Mouse (Mus musculus) limb, embryonic 12.5 days (tissue): ENCODE data around the gene Tubb5. TPM values are rescaled to one million over a fixed set of nuclear protein-coding genes. Genes with fewer than 3 reads are reported as not detected.

ENCODE experiments used
- ATAC-seq: fragments of 200-750 bp; cut with Nextera tagmentation; 2 replicates; pipeline ENCODE4 v1.8.0; 2017; ENCODE audit warnings: low read depth, moderate TSS enrichment; ENCODE audit not compliant: insufficient number of reproducible peaks, insufficient read depth, low FRiP score, low TSS enrichment
- H3K27ac ChIP-seq: fragments of 300-500 bp; sonication (generic); 2 replicates; pipeline ENCODE4 v1.5.1; 2016; ENCODE audit warnings: mild to moderate bottlenecking, moderate library complexity
- H3K27me3 ChIP-seq: fragments of 300-500 bp; sonication (generic); 2 replicates; pipeline ENCODE4 v1.6.1; 2016; ENCODE audit warnings: mild to moderate bottlenecking, moderate library complexity
- H3K36me3 ChIP-seq: fragments of 300-500 bp; sonication (generic); 2 replicates; pipeline ENCODE4 v1.6.1; 2016; ENCODE audit warnings: mild to moderate bottlenecking, moderate library complexity
- H3K4me1 ChIP-seq: fragments of 300-500 bp; sonication (generic); replicated peaks from 2 replicates; pipeline ENCODE4 v1.6.1; 2016
- H3K4me2 ChIP-seq: fragments of 300-500 bp; sonication (generic); 2 replicates; pipeline ENCODE4 v1.6.1; 2016; ENCODE audit warnings: mild to moderate bottlenecking, moderate library complexity
- H3K4me3 ChIP-seq: fragments of 300-500 bp; sonication (generic); replicated peaks from 2 replicates; pipeline ENCODE4 v1.5.1; 2016; ENCODE audit warnings: mild to moderate bottlenecking
- H3K9ac ChIP-seq: fragments of 300-500 bp; sonication (generic); replicated peaks from 2 replicates; pipeline ENCODE4 v1.6.1; 2016; ENCODE audit warnings: mild to moderate bottlenecking, moderate library complexity
- H3K9me3 ChIP-seq: fragments of 300-500 bp; sonication (generic); 2 replicates; pipeline ENCODE4 v1.6.1; 2016; ENCODE audit warnings: mild to moderate bottlenecking, moderate library complexity
- WGBS: fragments of 180-500 bp; shearing (Covaris S2); methylation state at CpG from one replicate; pipeline ENCODE4 v1.1.7; 2016; 5-methylcytosine and 5-hydroxymethylcytosine counted together
- polyA plus RNA-seq: library from polyadenylated mRNA; unstranded; fragments of >200 nt; fragmentation: Nextera tagmentation; extraction: Ambion mirVana; gene quantifications from 2 replicates; pipeline ENCODE4 v1.2.1, GENCODE M21; 2016

Tubb5 gene
- polyA plus RNA-seq, 1 experiment from 2014 or later: 1,215 TPM

- no peaks in the 10 kb centered on the region for H3K27me3 ChIP-seq
- peak; percentile 11; the same call in 1 of the 2 replicates for ATAC-seq
- H3K4me2 ChIP-seq: peak overlapping the region; percentile 74
- H3K4me3 ChIP-seq: peak overlapping the region; percentile 81
- 0% methylated on average over 25 of the region's 25 CpGs for WGBS
- H3K9me3 ChIP-seq: no peaks in the 10 kb centered on the region
- peak overlapping the region; percentile 96 for H3K9ac ChIP-seq
- peaks cover 47% of the 10 kb centered on the region for H3K36me3 ChIP-seq
- H3K27ac ChIP-seq: peak overlapping the region; percentile 99
- peaks cover 32% of the 10 kb centered on the region for H3K4me1 ChIP-seq
These were observed 1.1 kb downstream of the Tubb5 start for GRCm38 (mm10) chr17:35836991-35837422.

GRCm38 (mm10) chr17:35836178-35836965 is 1.7 kb downstream of the Tubb5 start:
- Histone ChIP-seq H3K9me3 (no peaks in the 10 kb centered on the region), H3K4me3 (peak overlapping the region; percentile 81), H3K27me3 (no peaks in the 10 kb centered on the region), H3K36me3 (peaks cover 53% of the 10 kb centered on the region), H3K9ac (peak overlapping the region; percentile 96), H3K4me2 (peak overlapping the region; percentile 74), H3K4me1 (peaks cover 31% of the 10 kb centered on the region), H3K27ac (peak overlapping the region; percentile 99)
- WGBS: 8% methylated on average over 24 of the region's 24 CpGs
- no peak for ATAC-seq

- 83% methylated on average over 26 of the region's 26 CpGs for WGBS
- H3K4me3 ChIP-seq: peak overlapping the region; percentile 81
- H3K9ac ChIP-seq: peak overlapping the region; percentile 96
- no peak for ATAC-seq
- peak overlapping the region; percentile 74 for H3K4me2 ChIP-seq
- 0 out of 2 replicates have a peak overlapping the region, but pooled peaks have one; percentile 41 for H3K27ac ChIP-seq
- H3K9me3 ChIP-seq: no peaks in the 10 kb centered on the region
- peaks cover 59% of the 10 kb centered on the region for H3K36me3 ChIP-seq
- H3K27me3 ChIP-seq: no peaks in the 10 kb centered on the region
- peaks cover 34% of the 10 kb centered on the region for H3K4me1 ChIP-seq
These were observed 2.5 kb downstream of the Tubb5 start for GRCm38 (mm10) chr17:35835424-35836140.

GRCm38 (mm10) chr17:35834696-35835422 is 3.2 kb downstream of the Tubb5 start:
- H3K4me2 ChIP-seq: peak overlapping the region; percentile 74
- peaks cover 41% of the 10 kb centered on the region for H3K4me1 ChIP-seq
- H3K27me3 ChIP-seq: no peaks in the 10 kb centered on the region
- H3K9me3 ChIP-seq: no peaks in the 10 kb centered on the region
- peaks cover 66% of the 10 kb centered on the region for H3K36me3 ChIP-seq
- H3K4me3 ChIP-seq: peak overlapping the region; percentile 81
- peak overlapping the region; percentile 52 for H3K9ac ChIP-seq
- H3K27ac ChIP-seq: 0 out of 2 replicates have a peak overlapping the region, but pooled peaks have one; percentile 41
- WGBS: 81% methylated on average over 26 of the region's 26 CpGs
- ATAC-seq: no peak

- 60% methylated on average over 5 of the region's 5 CpGs for WGBS
- H3K9me3 ChIP-seq: no peaks in the 10 kb centered on the region
- peak overlapping the region; percentile 1 for H3K4me2 ChIP-seq
- H3K27ac ChIP-seq: no peak overlapping the region
- peaks cover 40% of the 10 kb centered on the region for H3K4me1 ChIP-seq
- H3K36me3 ChIP-seq: peaks cover 66% of the 10 kb centered on the region
- ATAC-seq: no peak
- H3K27me3 ChIP-seq: no peaks in the 10 kb centered on the region
- H3K9ac ChIP-seq: no peak overlapping the region
- no peak overlapping the region for H3K4me3 ChIP-seq
These were observed 4.2 kb downstream of the Tubb5 start for GRCm38 (mm10) chr17:35833894-35834293.

- peaks cover 70% of the 10 kb centered on the region for H3K36me3 ChIP-seq
- H3K4me3 ChIP-seq: no peak overlapping the region
- no peak for ATAC-seq
- no peak overlapping the region for H3K4me2 ChIP-seq
- H3K9me3 ChIP-seq: no peaks in the 10 kb centered on the region
- peaks cover 40% of the 10 kb centered on the region for H3K4me1 ChIP-seq
- WGBS: 22% methylated on average over 5 of the region's 5 CpGs
- no peak overlapping the region for H3K27ac ChIP-seq
- no peak overlapping the region for H3K9ac ChIP-seq
- no peaks in the 10 kb centered on the region for H3K27me3 ChIP-seq
These were observed 4.8 kb downstream of the Tubb5 start for GRCm38 (mm10) chr17:35833239-35833751.

- Histone ChIP-seq H3K9me3 (no peaks in the 10 kb centered on the region), H3K4me1 (peaks cover 40% of the 10 kb centered on the region), H3K36me3 (peaks cover 76% of the 10 kb centered on the region), H3K9ac (no peak overlapping the region), H3K27ac (0 out of 2 replicates have a peak overlapping the region, but pooled peaks have one; percentile 5), H3K27me3 (no peaks in the 10 kb centered on the region), H3K4me3 (no peak overlapping the region; the same call in 1 of the 2 replicates), H3K4me2 (no peak overlapping the region)
- no peak for ATAC-seq
- 66% methylated on average over 8 of the region's 8 CpGs for WGBS
These were observed 5.5 kb downstream of the Tubb5 start for GRCm38 (mm10) chr17:35832400-35833238.

- H3K9me3 ChIP-seq: no peaks in the 10 kb centered on the region
- ATAC-seq: peak; percentile 48
- peak overlapping the region; percentile 45 for H3K4me2 ChIP-seq
- H3K4me1 ChIP-seq: peaks cover 26% of the 10 kb centered on the region
- peak overlapping the region; percentile 72 for H3K27ac ChIP-seq
- peak overlapping the region; percentile 18 for H3K4me3 ChIP-seq
- H3K36me3 ChIP-seq: peaks cover 82% of the 10 kb centered on the region
- 0 out of 2 replicates have a peak overlapping the region, but pooled peaks have one; percentile 27 for H3K9ac ChIP-seq
- H3K27me3 ChIP-seq: no peaks in the 10 kb centered on the region
- WGBS: 1% methylated on average over 21 of the region's 21 CpGs
These were observed 8.4 kb downstream of the Tubb5 start for GRCm38 (mm10) chr17:35829737-35830136.

GRCm38 (mm10) chr17:35825109-35825850 is 12.8 kb downstream of the Tubb5 start:
- 94% methylated on average over 13 of the region's 13 CpGs for WGBS
- peaks cover 43% of the 10 kb centered on the region for H3K36me3 ChIP-seq
- no peak overlapping the region for H3K4me2 ChIP-seq
- no peak overlapping the region for H3K9ac ChIP-seq
- H3K4me3 ChIP-seq: no peak overlapping the region
- H3K27me3 ChIP-seq: peaks cover 4% of the 10 kb centered on the region; the same call in 1 of the 2 replicates
- H3K4me1 ChIP-seq: peaks cover 32% of the 10 kb centered on the region
- H3K27ac ChIP-seq: no peak overlapping the region
- no peak for ATAC-seq
- no peaks in the 10 kb centered on the region for H3K9me3 ChIP-seq
